Mouse (Mus musculus): ENCODE measurements around the gene Ptbp3.

- TF ChIP-seq POLR2A (IDR thresholded peaks at IDR 0.05; ENCODE audit: extremely low read depth, insufficient read depth, low read length) (no peak), CTCF (IDR thresholded peaks at IDR 0.05; ENCODE audit: low read depth, low read length) (no peak)
Observed at GRCm38 (mm10) chr4:59565571-59566188, 16.5 kb upstream of the Ptbp3 start.
